Mouse (Mus musculus) lung, postnatal 0 days (tissue): ENCODE measurements around the gene Cul7.

Source experiments
- CTCF ChIP-seq: IDR thresholded peaks from 2 replicates; pipeline ENCODE4 v1.5.1; 2016; ENCODE audit warnings: antibody characterized with exemption, mild to moderate bottlenecking
- EP300 ChIP-seq: IDR thresholded peaks from 2 replicates; pipeline ENCODE4 v1.6.1; 2016; ENCODE audit warnings: antibody characterized with exemption, mild to moderate bottlenecking, control low read depth

- TF ChIP-seq CTCF = no peak
- no peak for TF ChIP-seq EP300
These were observed 22.7 kb upstream of the Cul7 start for GRCm38 (mm10) chr17:46627409-46627808.
